Mouse (Mus musculus): ENCODE data around the gene Mypn. TPM values are rescaled to one million over a fixed set of nuclear protein-coding genes. Genes with fewer than 3 reads are reported as not detected.

The Mypn gene
- polyA plus RNA-seq, 1 experiment from 2014 or later = 1.8 TPM

DNA sequence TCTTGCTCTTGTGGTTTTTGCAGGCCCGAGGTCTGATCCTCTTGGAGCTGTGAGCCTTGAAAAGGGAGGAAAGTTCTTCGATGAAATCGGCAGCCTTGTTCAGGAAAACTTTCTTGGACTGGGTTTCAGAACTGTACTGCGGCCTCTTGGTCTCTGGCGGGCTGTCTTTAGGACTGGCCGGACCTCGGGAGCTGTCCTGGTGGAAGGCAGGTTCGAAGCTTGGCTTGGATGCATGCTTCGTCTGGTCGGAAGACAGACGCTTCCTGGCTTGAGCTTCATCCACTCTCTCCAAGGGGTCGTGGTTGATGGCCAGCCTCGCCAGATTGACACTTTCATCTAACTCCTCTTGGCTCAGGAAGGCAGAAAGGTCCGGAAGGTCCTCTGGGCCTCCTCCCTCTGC, 11.0 kb downstream of the Mypn start:
- H3K36me3 ChIP-seq = no peaks in the 10 kb centered on the region
- no peaks in the 10 kb centered on the region for H3K9me3 ChIP-seq (replicated peaks)
- no peaks in the 10 kb centered on the region for H3K27me3 ChIP-seq (replicated peaks)
- no peak for ATAC-seq (ENCODE audit: low FRiP score)
- no peaks in the 10 kb centered on the region for H3K4me1 ChIP-seq
- H3K9ac ChIP-seq (replicated peaks) = no peak overlapping the region
- WGBS = 89% methylated on average over 14 of the region's 14 CpGs
- no peak overlapping the region for H3K4me2 ChIP-seq
- H3K27ac ChIP-seq (replicated peaks) = no peak overlapping the region
- no peak overlapping the region for H3K4me3 ChIP-seq (replicated peaks)

DNA sequence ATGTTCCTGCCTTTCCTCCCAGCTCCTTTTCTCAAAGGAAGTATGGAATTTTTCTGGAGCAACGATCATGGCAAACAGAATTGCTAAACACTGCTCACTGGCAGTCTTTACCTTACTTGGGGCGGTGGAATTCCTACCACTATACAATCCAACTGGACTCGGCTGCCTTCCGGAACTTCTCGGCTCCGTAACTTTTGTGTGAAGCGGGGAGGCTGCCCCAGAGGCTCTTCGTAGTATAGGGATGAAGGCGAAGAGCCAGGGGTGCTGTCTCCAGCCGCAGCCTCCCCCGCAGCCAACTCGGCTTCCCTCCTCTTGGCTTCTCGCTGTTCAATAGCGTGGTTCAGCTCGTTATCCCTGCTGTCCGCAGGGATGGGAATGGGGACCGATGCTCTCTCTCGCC, 11.5 kb downstream of the Mypn start:
- H3K9ac ChIP-seq (replicated peaks) = no peak overlapping the region
- H3K36me3 ChIP-seq = no peaks in the 10 kb centered on the region
- H3K4me1 ChIP-seq = no peaks in the 10 kb centered on the region
- 77% methylated on average over 18 of the region's 18 CpGs for WGBS
- no peak overlapping the region for H3K27ac ChIP-seq (replicated peaks)
- H3K27me3 ChIP-seq (replicated peaks) = no peaks in the 10 kb centered on the region
- ATAC-seq (ENCODE audit: low FRiP score) = no peak
- no peak overlapping the region for H3K4me2 ChIP-seq
- H3K4me3 ChIP-seq (replicated peaks) = no peak overlapping the region
- H3K9me3 ChIP-seq (replicated peaks) = no peaks in the 10 kb centered on the region

DNA sequence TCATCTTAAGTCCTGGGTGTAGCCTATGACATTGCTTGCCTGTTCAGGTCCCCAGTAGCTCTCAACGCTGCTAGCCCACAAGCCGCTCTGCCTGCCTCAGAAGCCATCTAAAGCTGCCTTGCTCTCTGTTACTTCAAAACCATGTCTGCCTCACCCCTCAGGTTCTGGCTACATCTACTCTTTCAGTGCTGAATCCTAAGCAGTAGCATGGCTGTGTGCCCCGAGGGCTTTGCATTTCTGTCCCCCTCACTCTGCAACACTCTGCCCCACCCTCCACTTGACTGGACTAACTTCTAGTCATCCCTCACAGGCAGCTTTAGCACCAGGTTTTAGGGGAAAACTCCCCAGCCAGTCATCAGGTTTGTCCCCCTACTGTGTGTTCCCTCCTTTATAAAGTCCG, 19.3 kb downstream of the Mypn start:
- Histone ChIP-seq H3K4me2 (no peak overlapping the region), H3K9me3 (replicated peaks) (no peaks in the 10 kb centered on the region), H3K9ac (replicated peaks) (no peak overlapping the region), H3K4me1 (no peaks in the 10 kb centered on the region), H3K4me3 (replicated peaks) (no peak overlapping the region), H3K27me3 (replicated peaks) (no peaks in the 10 kb centered on the region), H3K36me3 (no peaks in the 10 kb centered on the region), H3K27ac (replicated peaks) (no peak overlapping the region)
- WGBS = 89% methylated on average over 4 of the region's 4 CpGs
- ATAC-seq (ENCODE audit: low FRiP score) = no peak

DNA sequence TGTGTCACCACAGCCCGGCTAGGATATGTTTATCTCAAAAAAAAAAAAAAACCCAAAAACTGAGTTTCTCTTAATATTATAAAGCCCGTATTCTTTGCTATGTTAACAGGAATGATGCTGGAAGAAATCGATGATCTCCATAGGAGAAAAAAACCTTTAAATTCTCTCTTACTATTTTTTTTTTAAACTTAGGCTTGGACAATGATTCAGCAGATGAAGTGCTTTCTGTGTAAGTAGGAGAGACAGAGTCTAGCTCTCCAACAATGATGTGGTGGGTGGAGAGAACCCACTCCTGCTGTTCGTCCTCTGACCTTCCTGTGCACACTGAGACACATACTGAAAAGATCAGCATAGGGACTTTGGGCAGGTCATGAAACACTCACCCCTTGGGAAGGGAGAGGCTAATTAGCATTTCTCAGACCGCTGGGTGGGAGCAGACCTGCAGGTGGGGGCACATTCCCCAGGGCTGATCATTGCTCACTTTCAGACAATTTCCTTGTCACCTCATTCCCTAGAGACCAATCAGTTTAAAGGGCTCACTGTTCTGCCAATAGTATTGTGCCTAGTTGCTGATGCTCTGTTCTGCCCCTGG, 21.5 kb downstream of the Mypn start:
- H3K4me3 ChIP-seq (replicated peaks) = no peak overlapping the region
- no peaks in the 10 kb centered on the region for H3K9me3 ChIP-seq (replicated peaks)
- H3K27me3 ChIP-seq (replicated peaks) = no peaks in the 10 kb centered on the region
- no peaks in the 10 kb centered on the region for H3K4me1 ChIP-seq
- WGBS = 71% methylated on average over 5 of the region's 5 CpGs
- no peak for ATAC-seq (ENCODE audit: low FRiP score)
- no peak overlapping the region for H3K9ac ChIP-seq (replicated peaks)
- no peaks in the 10 kb centered on the region for H3K36me3 ChIP-seq
- no peak overlapping the region for H3K4me2 ChIP-seq
- no peak overlapping the region for H3K27ac ChIP-seq (replicated peaks)

DNA sequence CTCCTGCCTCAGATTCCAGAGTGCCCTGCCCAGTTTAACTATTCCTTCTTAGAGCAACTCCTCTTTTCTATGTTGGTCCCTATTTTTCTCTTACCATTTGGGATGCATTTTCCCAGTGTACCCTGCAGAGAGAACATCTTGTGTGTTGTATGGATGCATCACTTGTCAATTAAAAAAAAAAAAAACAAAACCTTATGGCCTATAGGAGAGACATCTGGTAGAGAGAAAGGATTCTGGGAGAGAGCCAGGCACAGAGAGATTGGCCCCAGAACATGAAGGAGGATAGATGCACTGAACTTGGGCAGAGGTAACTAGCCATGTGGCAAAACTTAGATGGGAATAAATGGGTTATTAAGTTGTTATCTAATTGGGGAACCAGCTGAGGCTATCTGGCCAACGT, 22.6 kb downstream of the Mypn start:
- no peaks in the 10 kb centered on the region for H3K4me1 ChIP-seq
- H3K9me3 ChIP-seq (replicated peaks) = no peaks in the 10 kb centered on the region
- no peaks in the 10 kb centered on the region for H3K27me3 ChIP-seq (replicated peaks)
- H3K4me3 ChIP-seq (replicated peaks) = no peak overlapping the region
- H3K4me2 ChIP-seq = no peak overlapping the region
- H3K36me3 ChIP-seq = no peaks in the 10 kb centered on the region
- no peak overlapping the region for H3K9ac ChIP-seq (replicated peaks)
- no peak overlapping the region for H3K27ac ChIP-seq (replicated peaks)
- no peak for ATAC-seq (ENCODE audit: low FRiP score)
- 86% methylated on average over 1 of the region's 1 CpGs for WGBS

DNA sequence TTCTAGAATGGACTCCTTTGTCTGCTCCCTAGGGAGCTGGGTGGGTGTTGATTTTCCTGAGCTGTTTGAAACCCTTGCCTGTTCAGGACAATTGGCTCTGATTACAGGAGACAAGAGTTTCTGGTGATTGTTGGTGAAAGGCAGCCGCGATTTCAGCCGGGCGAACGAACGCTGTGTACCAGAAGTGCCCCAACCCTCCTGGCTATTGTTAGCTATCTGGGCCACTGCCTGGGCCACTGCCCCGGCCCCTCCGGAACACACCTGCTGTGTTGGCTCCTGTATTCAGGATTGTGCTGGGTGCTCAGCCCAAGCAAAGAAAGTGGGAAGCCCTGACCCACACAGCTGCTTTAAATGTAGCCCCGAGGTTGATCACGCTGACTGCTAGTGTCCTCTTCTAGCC, 24.2 kb downstream of the Mypn start:
- Histone ChIP-seq H3K4me2 (no peak overlapping the region), H3K4me1 (no peaks in the 10 kb centered on the region), H3K27me3 (replicated peaks) (no peaks in the 10 kb centered on the region), H3K27ac (replicated peaks) (no peak overlapping the region), H3K9ac (replicated peaks) (no peak overlapping the region), H3K36me3 (no peaks in the 10 kb centered on the region), H3K9me3 (replicated peaks) (no peaks in the 10 kb centered on the region), H3K4me3 (replicated peaks) (no peak overlapping the region)
- ATAC-seq (ENCODE audit: low FRiP score) = no peak
- 79% methylated on average over 10 of the region's 10 CpGs for WGBS

DNA sequence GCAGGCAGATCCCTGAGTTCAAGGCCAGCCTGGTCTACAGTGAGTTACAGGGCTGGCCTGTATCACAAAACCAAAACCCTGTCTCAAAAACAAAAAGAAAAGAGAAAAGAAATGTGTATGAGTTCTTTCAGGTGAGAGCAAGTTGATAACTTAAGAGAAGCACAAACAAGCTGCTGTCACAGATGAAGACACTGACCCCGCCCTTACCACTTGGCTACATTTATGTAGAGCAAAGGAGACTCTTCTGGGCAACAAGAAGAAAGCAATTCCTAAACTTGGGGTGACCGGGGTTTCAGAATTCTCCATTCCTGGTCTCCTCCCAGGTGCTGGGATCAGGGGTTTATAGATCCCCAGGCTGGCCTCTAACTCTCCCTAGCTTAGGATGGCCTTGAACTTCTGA, 25.4 kb downstream of the Mypn start:
- Histone ChIP-seq H3K9ac (replicated peaks) (no peak overlapping the region), H3K36me3 (no peaks in the 10 kb centered on the region), H3K4me3 (replicated peaks) (no peak overlapping the region), H3K27ac (replicated peaks) (no peak overlapping the region), H3K27me3 (replicated peaks) (no peaks in the 10 kb centered on the region), H3K9me3 (replicated peaks) (no peaks in the 10 kb centered on the region), H3K4me2 (no peak overlapping the region), H3K4me1 (no peaks in the 10 kb centered on the region)
- no peak for ATAC-seq (ENCODE audit: low FRiP score)
- WGBS = 93% methylated on average over 2 of the region's 2 CpGs

DNA sequence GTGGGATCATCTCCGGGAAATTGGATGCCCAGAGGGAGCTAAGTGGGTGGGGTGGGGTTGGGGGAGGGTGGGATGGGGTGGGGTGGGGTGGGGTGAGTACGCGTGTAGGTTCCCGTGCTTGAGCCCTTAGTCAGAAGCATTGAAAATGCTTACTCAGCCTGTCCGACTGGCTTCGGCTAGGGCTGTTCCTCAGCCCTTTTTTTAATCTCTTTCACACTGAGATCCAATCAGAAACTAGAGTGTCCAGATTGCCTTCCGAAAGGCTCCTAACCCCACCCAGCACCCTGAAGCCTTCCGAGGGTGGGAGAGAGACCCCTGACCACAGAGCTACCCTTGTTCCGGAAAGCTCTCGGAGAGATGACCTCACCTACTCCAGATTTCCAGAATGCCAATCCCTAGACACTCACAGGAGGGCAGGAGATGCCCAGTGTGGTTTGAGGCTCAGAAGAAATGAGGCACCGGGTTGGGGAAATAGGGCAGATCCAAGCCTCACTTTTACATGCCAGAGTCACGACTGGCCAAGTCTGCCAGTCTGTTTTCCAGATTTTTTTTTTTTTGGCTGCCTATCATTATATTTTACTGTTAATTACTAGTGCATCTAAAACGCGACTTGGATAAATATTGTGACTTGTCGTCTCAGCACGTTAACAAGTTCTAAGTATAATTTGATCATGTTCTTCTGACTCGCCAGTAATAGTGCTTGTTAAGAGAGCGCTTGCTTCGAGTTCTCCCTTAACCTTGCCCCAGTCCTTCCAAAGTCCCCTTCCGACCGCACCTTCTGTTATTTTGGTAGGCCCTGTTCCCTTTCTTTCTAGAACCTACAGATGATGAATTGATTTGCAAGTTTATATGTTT, 26.2 kb downstream of the Mypn start:
- Histone ChIP-seq H3K27me3 (replicated peaks) (no peaks in the 10 kb centered on the region), H3K4me3 (replicated peaks) (no peak overlapping the region), H3K4me1 (no peaks in the 10 kb centered on the region), H3K9ac (replicated peaks) (no peak overlapping the region), H3K36me3 (no peaks in the 10 kb centered on the region), H3K27ac (replicated peaks) (no peak overlapping the region), H3K4me2 (no peak overlapping the region), H3K9me3 (replicated peaks) (no peaks in the 10 kb centered on the region)
- 84% methylated on average over 21 of the region's 21 CpGs for WGBS
- no peak for ATAC-seq (ENCODE audit: low FRiP score)

DNA sequence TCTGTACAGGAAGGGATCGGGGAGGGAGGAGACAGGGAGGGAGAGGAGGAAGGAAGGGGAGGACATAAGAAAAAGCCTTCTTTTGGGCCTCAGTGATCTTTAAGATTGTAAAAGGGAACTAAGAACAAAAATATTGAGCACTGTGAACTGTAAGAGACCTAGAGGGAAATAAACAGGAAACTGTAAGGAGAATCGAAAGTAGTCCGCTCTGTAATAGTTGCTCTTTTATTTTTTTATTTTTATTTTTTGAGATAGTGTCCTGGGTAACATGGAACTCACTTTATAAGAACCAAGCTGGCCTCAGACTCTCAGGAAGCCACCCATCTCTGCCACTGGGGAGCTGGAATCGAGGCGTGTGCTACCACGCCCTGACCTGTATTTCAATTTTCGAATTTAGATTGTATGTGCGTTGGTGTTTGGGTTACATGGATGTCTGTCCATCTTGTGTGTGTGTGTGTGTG, 27.3 kb downstream of the Mypn start:
- Histone ChIP-seq H3K4me3 (replicated peaks) (no peak overlapping the region), H3K9me3 (replicated peaks) (no peaks in the 10 kb centered on the region), H3K4me1 (no peaks in the 10 kb centered on the region), H3K9ac (replicated peaks) (no peak overlapping the region), H3K4me2 (no peak overlapping the region), H3K27me3 (replicated peaks) (no peaks in the 10 kb centered on the region), H3K27ac (replicated peaks) (no peak overlapping the region), H3K36me3 (no peaks in the 10 kb centered on the region)
- 93% methylated on average over 8 of the region's 8 CpGs for WGBS
- ATAC-seq (ENCODE audit: low FRiP score) = no peak

DNA sequence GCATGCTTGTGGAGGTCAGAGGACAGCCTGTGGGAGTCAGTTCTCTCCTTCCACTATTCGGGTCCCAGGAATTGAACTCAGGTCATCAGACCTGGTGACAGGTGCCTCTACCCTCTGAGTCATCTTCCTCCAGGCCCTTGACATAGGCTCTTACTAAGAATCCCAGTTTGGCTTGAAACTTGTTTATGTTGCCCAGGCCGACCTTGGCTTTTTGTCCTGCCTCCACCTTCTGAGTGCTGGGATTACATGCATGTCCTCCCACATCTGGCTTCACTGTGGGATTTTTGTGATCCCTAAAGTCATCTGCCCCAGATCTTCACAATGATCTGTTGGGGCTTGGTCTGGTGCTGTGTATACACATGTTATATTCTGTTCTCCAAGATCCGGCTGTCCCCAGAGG, 31.7 kb downstream of the Mypn start:
- Histone ChIP-seq H3K27me3 (replicated peaks) (no peaks in the 10 kb centered on the region), H3K9me3 (replicated peaks) (no peaks in the 10 kb centered on the region), H3K4me2 (no peak overlapping the region), H3K4me1 (no peaks in the 10 kb centered on the region), H3K36me3 (no peaks in the 10 kb centered on the region), H3K4me3 (replicated peaks) (no peak overlapping the region), H3K9ac (replicated peaks) (no peak overlapping the region), H3K27ac (replicated peaks) (no peak overlapping the region)
- ATAC-seq (ENCODE audit: low FRiP score) = no peak
- WGBS = 92% methylated on average over 3 of the region's 3 CpGs

DNA sequence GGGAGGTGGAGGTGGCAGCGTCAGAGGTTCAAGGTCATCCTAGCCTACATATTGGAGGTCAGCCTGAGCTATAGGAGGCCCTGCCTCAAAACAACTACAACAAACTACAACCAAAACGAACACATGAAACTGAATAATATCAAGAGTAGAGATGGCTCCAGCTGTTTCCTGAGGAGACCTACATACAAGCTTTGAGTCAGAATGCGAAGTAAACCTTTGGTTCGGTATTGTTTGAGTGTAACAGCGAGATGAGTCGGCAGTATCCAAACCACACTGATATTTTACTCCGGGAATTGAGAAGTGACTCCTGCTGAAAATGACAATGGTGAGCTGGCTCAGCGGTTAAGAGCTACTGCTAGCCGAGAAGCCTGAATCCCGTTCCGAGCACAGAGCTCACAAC, 34.2 kb downstream of the Mypn start:
- H3K4me1 ChIP-seq = no peaks in the 10 kb centered on the region
- no peaks in the 10 kb centered on the region for H3K36me3 ChIP-seq
- no peak overlapping the region for H3K4me2 ChIP-seq
- H3K27ac ChIP-seq (replicated peaks) = no peak overlapping the region
- no peak for ATAC-seq (ENCODE audit: low FRiP score)
- 93% methylated on average over 11 of the region's 11 CpGs for WGBS
- no peaks in the 10 kb centered on the region for H3K9me3 ChIP-seq (replicated peaks)
- no peak overlapping the region for H3K9ac ChIP-seq (replicated peaks)
- no peak overlapping the region for H3K4me3 ChIP-seq (replicated peaks)
- H3K27me3 ChIP-seq (replicated peaks) = no peaks in the 10 kb centered on the region

DNA sequence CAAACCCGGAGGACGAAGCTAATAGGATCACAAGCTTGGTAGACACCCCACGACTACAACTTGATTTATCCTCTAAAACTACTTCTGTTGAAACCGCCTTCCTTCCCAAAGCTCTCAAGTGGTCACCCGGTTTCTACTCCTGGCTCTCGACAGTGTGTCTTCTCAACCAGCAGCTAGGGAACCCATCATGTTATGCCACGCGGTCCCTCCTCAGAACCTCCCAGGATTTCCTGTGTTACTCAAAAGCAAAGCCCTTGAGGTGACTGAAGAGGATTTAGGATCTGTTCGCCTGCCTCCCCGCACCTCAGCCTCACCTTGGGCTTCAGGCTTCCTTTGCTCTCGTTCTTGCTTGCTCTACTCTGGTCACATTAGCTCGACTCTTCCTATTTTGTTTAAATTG, 35.6 kb downstream of the Mypn start:
- Histone ChIP-seq H3K4me1 (no peaks in the 10 kb centered on the region), H3K9ac (replicated peaks) (no peak overlapping the region), H3K27me3 (replicated peaks) (no peaks in the 10 kb centered on the region), H3K4me2 (no peak overlapping the region), H3K36me3 (no peaks in the 10 kb centered on the region), H3K4me3 (replicated peaks) (no peak overlapping the region), H3K9me3 (replicated peaks) (no peaks in the 10 kb centered on the region), H3K27ac (replicated peaks) (no peak overlapping the region)
- no peak for ATAC-seq (ENCODE audit: low FRiP score)
- WGBS = 93% methylated on average over 12 of the region's 12 CpGs
